Mouse (Mus musculus) MN1 (cell line): ENCODE data around the gene Prss35.

Experiments
- DNase-seq: peaks from one replicate; pipeline ENCODE4 v3.0.0-alpha.2; 2016; ENCODE audit warnings: low spot score

Prss35 gene

GRCm38 (mm10) chr9:86742959-86743911, at the start of gene Prss35:
Gene Prss35 (plus strand): TSS chr9:86743649.
- DNase-seq: no peak

GRCm38 (mm10) chr9:86693935-86694334, 49.5 kb upstream of the Prss35 start:
- no peak for DNase-seq

GRCm38 (mm10) chr9:86694644-86695043, 48.8 kb upstream of the Prss35 start:
- DNase-seq: no peak

- peak; percentile 54 for DNase-seq
These were observed 48.1 kb upstream of the Prss35 start for GRCm38 (mm10) chr9:86695199-86695817.

GRCm38 (mm10) chr9:86695818-86696261, 47.6 kb upstream of the Prss35 start, which contains the start of gene Me1:
Gene Me1 (minus strand): TSS chr9:86695953.
- peak; percentile 73 for DNase-seq

- no peak for DNase-seq
These were observed 42.2 kb upstream of the Prss35 start for GRCm38 (mm10) chr9:86701264-86701663.

- DNase-seq: no peak
These were observed 41.6 kb upstream of the Prss35 start for GRCm38 (mm10) chr9:86701844-86702243.

GRCm38 (mm10) chr9:86707431-86707830, 36.0 kb upstream of the Prss35 start:
- no peak for DNase-seq

GRCm38 (mm10) chr9:86708921-86709320, 34.5 kb upstream of the Prss35 start:
- DNase-seq: no peak

GRCm38 (mm10) chr9:86710091-86710634, 33.3 kb upstream of the Prss35 start:
- DNase-seq: no peak

GRCm38 (mm10) chr9:86712648-86713047, 30.8 kb upstream of the Prss35 start:
- DNase-seq: no peak

- DNase-seq: no peak
These were observed 29.4 kb upstream of the Prss35 start for GRCm38 (mm10) chr9:86714089-86714488.

GRCm38 (mm10) chr9:86716540-86716939, 26.9 kb upstream of the Prss35 start:
- DNase-seq: no peak

- no peak for DNase-seq
These were observed 26.3 kb upstream of the Prss35 start for GRCm38 (mm10) chr9:86717119-86717518.

GRCm38 (mm10) chr9:86720227-86720626, 23.2 kb upstream of the Prss35 start:
- DNase-seq: no peak

GRCm38 (mm10) chr9:86720794-86721193, 22.7 kb upstream of the Prss35 start:
- DNase-seq: no peak

GRCm38 (mm10) chr9:86725066-86725465, 18.4 kb upstream of the Prss35 start:
- DNase-seq: no peak

GRCm38 (mm10) chr9:86725604-86726380, 17.7 kb upstream of the Prss35 start:
- no peak for DNase-seq

- no peak for DNase-seq
These were observed 17.1 kb upstream of the Prss35 start for GRCm38 (mm10) chr9:86726381-86726720.

GRCm38 (mm10) chr9:86728214-86728814, 15.1 kb upstream of the Prss35 start:
- DNase-seq: no peak

GRCm38 (mm10) chr9:86729084-86729483, 14.4 kb upstream of the Prss35 start:
- no peak for DNase-seq

- DNase-seq: no peak
These were observed 13.6 kb upstream of the Prss35 start for GRCm38 (mm10) chr9:86729811-86730210.
